Mouse (Mus musculus): ENCODE measurements around the gene Hectd4. TPM values are rescaled to one million over a fixed set of nuclear protein-coding genes. Genes with fewer than 3 reads are reported as not detected.
A peak's percentile ranks its signal among the peaks of the same experiment; 100 is the strongest.

The Hectd4 gene
- total RNA-seq, 1 experiment from 2014 or later, result 13.5 TPM

- no peak for ATAC-seq (replicated peaks in 1 of 2; ENCODE audit: insufficient read depth in 1 of 2, low FRiP score in 2 of 2, low TSS enrichment in 1 of 2, low read depth in 1 of 2, poor library complexity in 2 of 2, severe bottlenecking in 2 of 2)
These were observed 28.9 kb downstream of the Hectd4 start for GRCm38 (mm10) chr5:121248766-121249394.

DNA sequence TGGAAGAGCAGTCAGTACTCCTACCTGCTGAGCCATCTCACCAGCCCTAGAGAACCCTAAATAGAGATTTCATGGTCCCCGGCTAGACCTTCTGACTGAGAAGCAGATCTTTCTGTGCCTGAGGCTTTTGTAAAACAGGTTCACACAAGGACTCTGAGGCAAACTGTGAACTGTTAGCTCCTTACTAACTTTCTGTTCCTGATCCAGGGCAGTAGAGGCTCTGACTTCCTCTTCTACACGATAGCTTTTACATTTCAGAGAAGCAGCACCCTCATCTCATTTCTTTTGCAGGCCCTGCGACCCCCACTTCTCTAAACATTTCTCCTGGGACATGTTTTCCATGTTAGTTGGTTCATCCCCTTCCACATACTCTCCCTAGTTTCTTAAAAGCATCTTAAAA is 29.7 kb downstream of the Hectd4 start:
- peak in 1 of 2 experiments; percentile 46; a peak in 1 of 4 replicates for ATAC-seq (replicated peaks in 1 of 2; ENCODE audit: insufficient read depth in 1 of 2, low FRiP score in 2 of 2, low TSS enrichment in 1 of 2, low read depth in 1 of 2, poor library complexity in 2 of 2, severe bottlenecking in 2 of 2)

GRCm38 (mm10) chr5:121251813-121252212 is 31.8 kb downstream of the Hectd4 start:
- no peak for ATAC-seq (replicated peaks in 1 of 2; ENCODE audit: insufficient read depth in 1 of 2, low FRiP score in 2 of 2, low TSS enrichment in 1 of 2, low read depth in 1 of 2, poor library complexity in 2 of 2, severe bottlenecking in 2 of 2)

- ATAC-seq (replicated peaks in 1 of 2; ENCODE audit: insufficient read depth in 1 of 2, low FRiP score in 2 of 2, low TSS enrichment in 1 of 2, low read depth in 1 of 2, poor library complexity in 2 of 2, severe bottlenecking in 2 of 2), result no peak
These were observed 33.9 kb downstream of the Hectd4 start for GRCm38 (mm10) chr5:121253816-121254497.

GRCm38 (mm10) chr5:121254977-121255376 is 35.0 kb downstream of the Hectd4 start:
- ATAC-seq (replicated peaks in 1 of 2; ENCODE audit: insufficient read depth in 1 of 2, low FRiP score in 2 of 2, low TSS enrichment in 1 of 2, low read depth in 1 of 2, poor library complexity in 2 of 2, severe bottlenecking in 2 of 2), result no peak

GRCm38 (mm10) chr5:121261806-121262205 is 41.8 kb downstream of the Hectd4 start:
- no peak for ATAC-seq (replicated peaks in 1 of 2; ENCODE audit: insufficient read depth in 1 of 2, low FRiP score in 2 of 2, low TSS enrichment in 1 of 2, low read depth in 1 of 2, poor library complexity in 2 of 2, severe bottlenecking in 2 of 2)

DNA sequence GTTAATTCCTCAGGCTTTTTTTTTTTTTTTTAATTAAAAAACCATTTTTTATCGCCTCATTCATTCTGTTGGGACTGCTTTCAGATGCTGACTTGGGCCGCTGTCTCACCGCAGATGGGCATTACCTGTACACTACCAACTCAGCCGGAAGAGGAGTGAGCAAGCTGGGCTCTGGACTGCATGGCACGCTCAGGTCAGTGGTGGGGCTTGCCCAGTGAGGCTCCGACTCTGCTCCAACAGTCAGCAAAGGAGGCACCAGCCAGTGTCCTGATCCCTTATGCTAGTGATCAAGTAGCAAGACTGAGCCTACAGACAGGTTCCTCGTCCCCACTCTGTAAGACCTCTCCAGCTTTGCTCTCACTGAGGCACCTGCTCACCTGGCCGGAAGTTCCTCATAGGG is 42.4 kb downstream of the Hectd4 start:
- no peak for ATAC-seq (replicated peaks in 1 of 2; ENCODE audit: insufficient read depth in 1 of 2, low FRiP score in 2 of 2, low TSS enrichment in 1 of 2, low read depth in 1 of 2, poor library complexity in 2 of 2, severe bottlenecking in 2 of 2)

DNA sequence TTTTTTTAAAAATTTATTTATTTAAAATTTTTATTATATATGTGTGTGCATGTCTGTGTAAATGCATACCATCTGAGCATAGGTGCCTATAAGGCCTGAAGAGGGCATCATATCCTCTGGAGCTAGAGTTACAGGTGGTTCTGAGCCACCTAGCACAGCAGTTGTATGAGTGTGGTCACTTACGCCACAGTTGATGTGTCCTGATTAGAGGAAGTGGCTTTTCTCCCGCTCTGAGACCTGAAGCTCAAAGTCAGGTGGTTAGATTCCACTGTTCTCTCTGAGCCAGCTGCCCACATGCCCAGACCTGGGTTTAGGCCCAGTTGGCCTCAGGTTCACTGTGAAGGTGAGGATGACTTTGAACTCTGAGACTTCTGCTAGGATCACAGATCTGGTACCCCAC is 44.6 kb downstream of the Hectd4 start:
- ATAC-seq (replicated peaks in 1 of 2; ENCODE audit: insufficient read depth in 1 of 2, low FRiP score in 2 of 2, low TSS enrichment in 1 of 2, low read depth in 1 of 2, poor library complexity in 2 of 2, severe bottlenecking in 2 of 2), result no peak

DNA sequence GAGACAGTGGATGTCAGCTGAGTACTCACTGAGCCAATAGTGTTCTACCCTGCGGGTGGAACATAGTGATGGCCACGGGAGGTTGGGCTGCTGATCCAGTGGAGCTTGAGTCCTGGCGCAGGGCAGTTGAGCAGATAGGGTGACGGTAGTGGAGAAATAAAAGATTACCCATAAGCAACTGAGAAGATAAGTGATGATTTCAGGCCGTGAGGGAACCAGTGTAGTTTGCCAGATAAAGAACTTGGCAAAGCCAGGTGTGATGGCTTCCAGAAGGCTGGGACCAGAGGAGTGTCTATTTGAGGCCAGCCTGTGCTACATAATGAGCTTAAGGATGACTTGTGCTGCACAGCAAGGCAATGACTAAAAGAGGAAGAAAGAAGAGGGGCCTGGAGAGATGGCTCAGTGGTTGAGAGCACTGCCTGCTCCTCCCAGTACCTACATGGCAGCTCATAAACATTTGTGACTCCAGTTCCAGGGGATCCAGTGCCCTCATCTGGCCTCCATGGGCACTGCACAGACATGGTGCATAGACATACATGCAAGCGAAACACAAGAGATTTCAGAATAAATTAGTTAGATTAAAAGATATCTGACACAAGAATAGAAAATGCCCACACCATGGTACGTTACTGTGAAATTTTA is 46.8 kb downstream of the Hectd4 start:
- peak; percentile 38 to 56; a peak in 3 of 4 replicates for ATAC-seq (replicated peaks in 1 of 2; ENCODE audit: insufficient read depth in 1 of 2, low FRiP score in 2 of 2, low TSS enrichment in 1 of 2, low read depth in 1 of 2, poor library complexity in 2 of 2, severe bottlenecking in 2 of 2)

DNA sequence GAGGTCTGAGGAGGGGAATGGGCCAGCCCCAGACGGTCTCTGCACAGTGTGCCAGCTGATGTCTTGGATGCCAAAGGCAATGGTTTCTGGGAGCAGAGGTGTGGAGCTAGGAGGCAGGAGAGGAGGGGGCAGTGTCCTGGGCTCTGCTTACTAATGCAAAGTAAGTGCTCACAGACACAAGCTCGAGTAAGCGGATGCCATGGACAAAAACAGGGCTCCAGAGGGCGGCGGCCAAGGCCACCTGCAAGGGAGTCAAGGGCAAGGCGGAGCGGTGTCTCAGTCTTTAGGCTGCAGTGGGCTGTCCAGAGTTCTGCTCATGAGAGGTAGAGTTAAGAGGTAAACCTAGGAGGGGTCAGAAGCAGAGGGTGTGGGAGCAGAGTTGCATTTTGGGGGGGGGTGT is 51.0 kb downstream of the Hectd4 start:
- ATAC-seq (replicated peaks in 1 of 2; ENCODE audit: insufficient read depth in 1 of 2, low FRiP score in 2 of 2, low TSS enrichment in 1 of 2, low read depth in 1 of 2, poor library complexity in 2 of 2, severe bottlenecking in 2 of 2), result no peak

GRCm38 (mm10) chr5:121276808-121277207 is 56.8 kb downstream of the Hectd4 start:
- ATAC-seq (replicated peaks in 1 of 2; ENCODE audit: insufficient read depth in 1 of 2, low FRiP score in 2 of 2, low TSS enrichment in 1 of 2, low read depth in 1 of 2, poor library complexity in 2 of 2, severe bottlenecking in 2 of 2), result no peak

- ATAC-seq (replicated peaks in 1 of 2; ENCODE audit: insufficient read depth in 1 of 2, low FRiP score in 2 of 2, low TSS enrichment in 1 of 2, low read depth in 1 of 2, poor library complexity in 2 of 2, severe bottlenecking in 2 of 2), result no peak
These were observed 60.4 kb downstream of the Hectd4 start for GRCm38 (mm10) chr5:121280456-121280855.

- ATAC-seq (replicated peaks in 1 of 2; ENCODE audit: insufficient read depth in 1 of 2, low FRiP score in 2 of 2, low TSS enrichment in 1 of 2, low read depth in 1 of 2, poor library complexity in 2 of 2, severe bottlenecking in 2 of 2), result no peak
These were observed 63.0 kb downstream of the Hectd4 start for GRCm38 (mm10) chr5:121283051-121283450.

GRCm38 (mm10) chr5:121284816-121285215 is 64.8 kb downstream of the Hectd4 start:
- ATAC-seq (replicated peaks in 1 of 2; ENCODE audit: insufficient read depth in 1 of 2, low FRiP score in 2 of 2, low TSS enrichment in 1 of 2, low read depth in 1 of 2, poor library complexity in 2 of 2, severe bottlenecking in 2 of 2), result no peak

GRCm38 (mm10) chr5:121287213-121287612 is 67.2 kb downstream of the Hectd4 start:
- no peak for ATAC-seq (replicated peaks in 1 of 2; ENCODE audit: insufficient read depth in 1 of 2, low FRiP score in 2 of 2, low TSS enrichment in 1 of 2, low read depth in 1 of 2, poor library complexity in 2 of 2, severe bottlenecking in 2 of 2)

DNA sequence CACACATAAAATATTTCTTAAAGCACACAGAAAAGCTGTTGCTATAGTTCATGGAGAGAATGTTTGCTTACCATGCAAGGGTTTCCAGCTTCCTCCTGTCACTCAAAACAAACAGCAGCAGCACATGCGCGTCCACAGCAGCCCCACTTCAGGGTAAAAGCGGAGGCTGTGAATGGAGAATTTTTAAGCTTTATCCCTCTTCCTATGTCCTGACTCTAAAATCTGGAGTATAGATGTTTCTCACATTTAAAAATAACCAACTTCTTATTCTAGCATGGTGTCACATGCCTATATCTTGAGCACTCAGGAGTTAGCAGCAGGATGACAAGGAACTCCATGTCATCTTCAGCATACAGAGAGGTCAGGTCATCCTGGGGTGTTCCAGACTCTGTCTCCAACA is 70.3 kb downstream of the Hectd4 start:
- ATAC-seq (replicated peaks in 1 of 2; ENCODE audit: insufficient read depth in 1 of 2, low FRiP score in 2 of 2, low TSS enrichment in 1 of 2, low read depth in 1 of 2, poor library complexity in 2 of 2, severe bottlenecking in 2 of 2), result no peak

- ATAC-seq (replicated peaks in 1 of 2; ENCODE audit: insufficient read depth in 1 of 2, low FRiP score in 2 of 2, low TSS enrichment in 1 of 2, low read depth in 1 of 2, poor library complexity in 2 of 2, severe bottlenecking in 2 of 2), result no peak
These were observed 72.5 kb downstream of the Hectd4 start for GRCm38 (mm10) chr5:121292309-121293165.

- ATAC-seq (replicated peaks in 1 of 2; ENCODE audit: insufficient read depth in 1 of 2, low FRiP score in 2 of 2, low TSS enrichment in 1 of 2, low read depth in 1 of 2, poor library complexity in 2 of 2, severe bottlenecking in 2 of 2), result no peak
These were observed 85.0 kb downstream of the Hectd4 start for GRCm38 (mm10) chr5:121305009-121305408.

Data from hematopoietic stem cell, adult 5-6 weeks (primary cell).